Mouse (Mus musculus) cerebellum, adult 2 months (tissue): Measurements from ENCODE around the gene Itpripl2.

Experiments used
- CTCF ChIP-seq: fragments of 200-500 bp; IDR thresholded peaks from 2 replicates; pipeline ENCODE4 v1.5.1; 2011; ENCODE audit warnings: low read depth, mild to moderate bottlenecking, control low read depth, low read length, moderate library complexity, borderline replicate concordance; ENCODE audit not compliant: insufficient read depth
- POLR2A ChIP-seq: fragments of 200-500 bp; IDR thresholded peaks from 2 replicates; pipeline ENCODE4 v1.6.1; 2011; ENCODE audit warnings: low read length, control low read depth, borderline replicate concordance; ENCODE audit not compliant: insufficient read depth

- peak; percentile 37 for TF ChIP-seq CTCF
- TF ChIP-seq POLR2A, result no peak
These were observed 43.4 kb downstream of the Itpripl2 start, which contains the start of gene Syt17 for GRCm38 (mm10) chr7:118448134-118448967.
